Mouse (Mus musculus) neural tube, embryonic 14.5 days (tissue): ENCODE measurements around the gene Esrp2. TPM values are rescaled to one million over a fixed set of nuclear protein-coding genes. Genes with fewer than 3 reads are reported as not detected.

Experiments
- polyA plus RNA-seq: library from polyadenylated mRNA; unstranded; fragments of >200 nt; fragmentation: Nextera tagmentation; extraction: Ambion mirVana; gene quantifications from 2 replicates; pipeline ENCODE4 v1.2.1, GENCODE M21; 2014

Gene Esrp2
- polyA plus RNA-seq, 1 experiment from 2014 or later, result not detected

Other genes starting within 250 kb of the Esrp2 start
- 0.99 and 2.0 TPM in 2 replicates for gene Nrn1l, start 243.4 kb downstream of the Esrp2 start, polyA plus RNA-seq
- 6.4 and 10.6 TPM in 2 replicates for gene Pskh1, start 236.5 kb downstream of the Esrp2 start, polyA plus RNA-seq
- gene Ctrl, start 203.1 kb downstream of the Esrp2 start, polyA plus RNA-seq, result 3.2 and 3.8 TPM in 2 replicates
- 53.2 and 76.8 TPM in 2 replicates for gene Psmb10, start 198.5 kb downstream of the Esrp2 start, polyA plus RNA-seq
- 0.99 and 2.7 TPM in 2 replicates for gene Lcat, start 193.6 kb downstream of the Esrp2 start, polyA plus RNA-seq
- 4.8 and 8.2 TPM in 2 replicates for gene Slc12a4, start 170.9 kb downstream of the Esrp2 start, polyA plus RNA-seq
- gene Dpep3, start 157.5 kb downstream of the Esrp2 start, polyA plus RNA-seq, result not detected in 2 replicates
- 25.6 and 33.5 TPM in 2 replicates for gene Dus2, start 145.6 kb downstream of the Esrp2 start, polyA plus RNA-seq
- 0.31 TPM in 1 of 2 replicates, not detected in the other for gene Dpep2nb, start 131.0 kb downstream of the Esrp2 start, polyA plus RNA-seq
- gene Ddx28, start 125.1 kb downstream of the Esrp2 start, polyA plus RNA-seq, result 22.4 and 23.9 TPM in 2 replicates
- gene Nfatc3, start 78.1 kb downstream of the Esrp2 start, polyA plus RNA-seq, result 3.1 and 3.2 TPM in 2 replicates
- gene Pla2g15, start 13.4 kb upstream of the Esrp2 start, polyA plus RNA-seq, result 5.1 and 14.6 TPM in 2 replicates
- 65.3 and 74.7 TPM in 2 replicates for gene Slc7a6, start 31.9 kb upstream of the Esrp2 start, polyA plus RNA-seq
- 38.0 and 38.7 TPM in 2 replicates for gene Slc7a6os, start 74.0 kb upstream of the Esrp2 start, polyA plus RNA-seq
- gene Prmt7, start 74.0 kb upstream of the Esrp2 start, polyA plus RNA-seq, result 65.7 and 67.8 TPM in 2 replicates
- gene Smpd3, start 201.0 kb upstream of the Esrp2 start, polyA plus RNA-seq, result 39.5 and 43.3 TPM in 2 replicates